Mouse (Mus musculus) liver, adult 2 months (tissue): ENCODE data around the gene Tbc1d5. TPM values are rescaled to one million over a fixed set of nuclear protein-coding genes. Genes with fewer than 3 reads are reported as not detected.
A peak's percentile ranks its signal among the peaks of the same experiment; 100 is the strongest.

ENCODE experiments used
- DNase-seq: peaks from one replicate; pipeline ENCODE4 v3.0.0-alpha.2; 2011; ENCODE audit warnings: low read depth, low spot score; ENCODE audit errors: extremely low read depth
- H3K27ac ChIP-seq: fragments of 200-500 bp; replicated peaks from 2 replicates; pipeline ENCODE4 v1.5.1; 2012; ENCODE audit warnings: low read depth, mild to moderate bottlenecking, control low read depth, inconsistent platforms, low read length; ENCODE audit not compliant: insufficient read depth
- H3K27me3 ChIP-seq: fragments of 200-500 bp; 2 replicates; pipeline ENCODE4 v1.6.1; 2012; ENCODE audit warnings: mild to moderate bottlenecking, moderate library complexity, low read length, inconsistent platforms; ENCODE audit not compliant: control insufficient read depth, insufficient read depth
- H3K36me3 ChIP-seq: fragments of 200-500 bp; 2 replicates; pipeline ENCODE4 v1.6.1; 2012; ENCODE audit warnings: low read length, inconsistent platforms; ENCODE audit not compliant: control insufficient read depth, insufficient read depth
- H3K4me1 ChIP-seq: fragments of 200-500 bp; 2 replicates; pipeline ENCODE4 v1.6.1; 2011; ENCODE audit warnings: low read length; ENCODE audit not compliant: control insufficient read depth, insufficient read depth
- H3K4me3 ChIP-seq: fragments of 200-500 bp; 2 replicates; pipeline ENCODE4 v1.5.1; 2011; ENCODE audit warnings: low read depth, mild to moderate bottlenecking, control low read depth, low read length, moderate library complexity; ENCODE audit not compliant: insufficient read depth
- H3K79me2 ChIP-seq: fragments of 200-500 bp; 2 replicates; pipeline ENCODE4 v1.6.1; 2012; ENCODE audit warnings: inconsistent platforms, mild to moderate bottlenecking, low read length, moderate library complexity; ENCODE audit not compliant: control insufficient read depth, insufficient read depth
- H3K9ac ChIP-seq: fragments of 200-500 bp; 2 replicates; pipeline ENCODE4 v1.6.1; 2012; ENCODE audit warnings: low read depth, mild to moderate bottlenecking, control low read depth, inconsistent platforms, low read length
- CTCF ChIP-seq: fragments of 200-500 bp; IDR thresholded peaks from 2 replicates; pipeline ENCODE4 v1.5.1; 2011; ENCODE audit warnings: low read depth, low read length, control low read depth
- POLR2A ChIP-seq: fragments of 200-500 bp; IDR thresholded peaks from 2 replicates; pipeline ENCODE4 v1.6.1; 2011; ENCODE audit warnings: low read length, control low read depth; ENCODE audit not compliant: insufficient read depth; ENCODE audit errors: extremely low read depth
- WGBS: fragments of 180-500 bp; shearing (Covaris S2); methylation state at CpG from one replicate; pipeline ENCODE4 v1.1.7; 2018; 5-methylcytosine and 5-hydroxymethylcytosine counted together
- polyA plus RNA-seq: library from polyadenylated mRNA; depleted of rRNA; stranded (reverse); fragments of >200 nt; gene quantifications from 2 replicates; pipeline ENCODE4 v1.2.3, GENCODE M21; 2012
- total RNA-seq: library from RNA; depleted of rRNA; stranded (reverse); fragments of >200 nt; gene quantifications from 2 replicates; pipeline ENCODE4 v1.2.3, GENCODE M21; 2014

The Tbc1d5 gene
- total and polyA plus RNA-seq, 2 experiments, result 5.2 to 8.9 TPM

GRCm38 (mm10) chr17:50906630-50907029, 272.5 kb downstream of the Tbc1d5 start:
- TF ChIP-seq CTCF (no peak), POLR2A (no peak)
- no peak for DNase-seq
- Histone ChIP-seq H3K27ac (no peak overlapping the region), H3K4me3 (no peak overlapping the region), H3K36me3 (no peaks in the 10 kb centered on the region), H3K27me3 (no peaks in the 10 kb centered on the region), H3K4me1 (no peaks in the 10 kb centered on the region), H3K9ac (no peak overlapping the region), H3K79me2 (no peaks in the 10 kb centered on the region)
- WGBS, result 87% methylated on average over 1 of the region's 1 CpGs

- Histone ChIP-seq H3K4me1 (no peaks in the 10 kb centered on the region), H3K27ac (no peak overlapping the region), H3K79me2 (no peaks in the 10 kb centered on the region), H3K4me3 (no peak overlapping the region), H3K36me3 (no peaks in the 10 kb centered on the region), H3K27me3 (no peaks in the 10 kb centered on the region), H3K9ac (no peak overlapping the region)
- TF ChIP-seq POLR2A, result no peak
- no peak for TF ChIP-seq CTCF
- WGBS, result over 99% methylated on average over 3 of the region's 3 CpGs
- no peak for DNase-seq
Measured at GRCm38 (mm10) chr17:50904463-50904862, 274.7 kb downstream of the Tbc1d5 start.

GRCm38 (mm10) chr17:50897867-50898266, 281.3 kb downstream of the Tbc1d5 start:
- no peaks in the 10 kb centered on the region for H3K4me1 ChIP-seq
- no peak for TF ChIP-seq POLR2A
- TF ChIP-seq CTCF, result no peak
- 98% methylated on average over 7 of the region's 7 CpGs for WGBS

GRCm38 (mm10) chr17:50889475-50889874, 289.7 kb downstream of the Tbc1d5 start:
- 100% methylated on average over 1 of the region's 1 CpGs for WGBS
- Histone ChIP-seq H3K4me3 (no peak overlapping the region), H3K4me1 (no peaks in the 10 kb centered on the region), H3K36me3 (no peaks in the 10 kb centered on the region), H3K9ac (no peak overlapping the region), H3K27ac (no peak overlapping the region), H3K79me2 (no peaks in the 10 kb centered on the region), H3K27me3 (no peaks in the 10 kb centered on the region)
- DNase-seq, result no peak
- TF ChIP-seq CTCF, result no peak
- TF ChIP-seq POLR2A, result no peak

More at GRCm38 (mm10) chr17:50897867-50898266, 281.3 kb downstream of the Tbc1d5 start:
- no peaks in the 10 kb centered on the region for H3K27me3 ChIP-seq
- no peak overlapping the region for H3K9ac ChIP-seq
- H3K4me3 ChIP-seq, result no peak overlapping the region
- no peak overlapping the region for H3K27ac ChIP-seq
- H3K79me2 ChIP-seq, result no peaks in the 10 kb centered on the region
- DNase-seq, result no peak
- 0 out of 2 replicates have a peak, but pooled peaks cover 4% of the 10 kb centered on the region for H3K36me3 ChIP-seq

GRCm38 (mm10) chr17:50879910-50880309, 299.2 kb downstream of the Tbc1d5 start:
- Histone ChIP-seq H3K4me1 (0 out of 2 replicates have a peak, but pooled peaks cover 2% of the 10 kb centered on the region), H3K27ac (no peak overlapping the region), H3K79me2 (no peaks in the 10 kb centered on the region), H3K4me3 (no peak overlapping the region), H3K27me3 (no peaks in the 10 kb centered on the region), H3K9ac (no peak overlapping the region), H3K36me3 (no peaks in the 10 kb centered on the region)
- DNase-seq, result no peak
- WGBS, result 92% methylated on average over 4 of the region's 4 CpGs
- TF ChIP-seq CTCF (no peak), POLR2A (no peak)

GRCm38 (mm10) chr17:50876451-50876850, 302.7 kb downstream of the Tbc1d5 start:
- Histone ChIP-seq H3K79me2 (no peaks in the 10 kb centered on the region), H3K4me3 (no peak overlapping the region), H3K36me3 (peaks cover 3% of the 10 kb centered on the region), H3K27ac (no peak overlapping the region), H3K27me3 (no peaks in the 10 kb centered on the region), H3K4me1 (0 out of 2 replicates have a peak, but pooled peaks cover 2% of the 10 kb centered on the region), H3K9ac (no peak overlapping the region)
- TF ChIP-seq POLR2A (no peak), CTCF (no peak)
- DNase-seq, result peak; percentile 53
- WGBS, result 50% methylated on average over 5 of the region's 5 CpGs
